Mouse (Mus musculus) right cerebral cortex, postnatal 14 days (tissue): ENCODE data around the gene Htatsf1.

Source experiments
- DNase-seq: peaks from one replicate; pipeline ENCODE4 v3.0.0; 2022

The Htatsf1 gene

GRCm38 (mm10) chrX:57053174-57053992, at the start of gene Htatsf1:
Htatsf1 (plus strand) TSS chrX:57053583.
- peak; percentile 75 for DNase-seq

GRCm38 (mm10) chrX:57012891-57013290, 40.5 kb upstream of the Htatsf1 start:
- DNase-seq: no peak

DNA sequence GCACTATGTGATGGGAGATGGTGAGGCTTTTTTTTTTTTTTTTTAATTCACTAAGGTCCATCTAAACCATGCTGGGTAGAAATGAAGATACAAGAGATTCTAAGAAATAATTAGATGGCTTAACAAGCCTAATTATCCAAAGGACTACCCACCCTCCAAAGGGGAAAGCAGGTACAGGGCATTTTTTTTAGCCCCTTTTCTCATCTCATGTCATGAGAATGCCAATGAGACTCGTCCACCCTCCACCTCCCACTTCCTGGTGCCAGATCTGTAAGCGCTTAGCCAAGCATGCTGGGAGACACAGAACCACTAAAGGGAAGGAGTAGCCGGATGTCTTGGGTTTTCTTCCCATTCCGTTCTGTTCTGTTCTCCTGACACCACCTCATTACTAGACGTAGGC, 10.6 kb upstream of the Htatsf1 start, which contains the start of gene Brs3:
TSS of gene Brs3 (plus strand) at position 301 of the 400 bp plus-strand sequence.
- no peak for DNase-seq

- no peak for DNase-seq
Measured at GRCm38 (mm10) chrX:57043869-57044268, 9.5 kb upstream of the Htatsf1 start.

DNA sequence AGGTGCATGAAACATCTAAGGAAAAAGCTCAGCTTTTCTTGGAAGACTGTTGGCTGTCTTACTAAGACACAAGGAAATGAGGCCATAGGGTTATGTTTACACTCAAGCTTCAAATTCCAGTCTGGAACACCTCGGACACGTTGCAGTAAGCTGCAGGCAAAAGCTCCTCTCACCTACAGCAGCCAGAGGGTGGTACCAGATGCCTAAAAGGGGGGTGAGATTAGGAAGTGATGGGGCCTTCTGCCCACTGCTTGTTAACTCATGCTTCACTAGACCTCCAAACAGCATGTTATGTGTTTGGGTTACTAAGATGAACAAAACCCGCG, 572 bp upstream of the Htatsf1 start:
- DNase-seq: peak; percentile 4

DNA sequence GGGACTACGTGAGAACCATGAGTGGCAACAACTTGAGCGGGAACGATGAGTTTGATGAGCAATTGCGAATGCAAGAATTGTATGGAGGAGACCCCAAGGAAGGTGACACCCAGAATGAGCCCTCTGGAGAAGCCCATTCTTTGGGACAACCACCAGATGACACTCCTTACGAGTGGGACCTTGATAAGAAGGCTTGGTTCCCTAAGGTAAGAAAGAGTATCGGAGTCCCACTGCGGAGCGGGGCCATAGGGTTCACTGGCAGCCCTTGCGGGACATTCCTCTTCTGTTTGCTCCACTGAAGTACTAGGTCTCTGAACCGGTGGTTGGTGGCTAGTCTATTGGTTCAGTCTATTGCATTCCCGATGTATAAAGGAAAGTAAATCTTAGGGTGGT, 606 bp downstream of the Htatsf1 start:
- DNase-seq: no peak

- no peak for DNase-seq
Measured at GRCm38 (mm10) chrX:57081496-57081895, 28.1 kb downstream of the Htatsf1 start.

DNA sequence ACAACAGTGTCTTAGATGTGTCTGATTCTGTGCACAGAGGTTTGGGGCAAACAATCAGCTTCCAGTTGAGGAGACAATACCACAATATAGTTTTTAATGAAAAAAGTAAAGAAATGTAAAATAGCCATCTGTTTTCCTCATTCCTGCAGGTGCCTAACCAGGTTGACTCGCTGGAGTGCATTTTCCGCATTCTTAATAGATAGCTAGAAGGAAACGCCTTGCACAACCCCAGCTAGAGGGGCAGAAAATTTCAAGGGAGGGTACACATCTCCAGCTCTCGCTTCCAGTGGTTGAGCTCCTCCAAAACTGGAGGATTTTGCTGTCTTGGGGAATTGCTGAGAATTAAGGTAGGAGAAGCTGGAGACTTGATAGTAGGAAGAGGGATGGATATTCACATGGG, 34.4 kb downstream of the Htatsf1 start, which contains the start of gene Vgll1:
TSS of gene Vgll1 (plus strand) at position 301 of the 400 bp plus-strand sequence.
- DNase-seq: no peak

- DNase-seq: no peak
Measured at GRCm38 (mm10) chrX:57103415-57103814, 50.0 kb downstream of the Htatsf1 start.

- no peak for DNase-seq
Measured at GRCm38 (mm10) chrX:57106956-57107355, 53.6 kb downstream of the Htatsf1 start.
